Mouse (Mus musculus): ENCODE measurements around the gene Gm2381.
"Not testable (repeated sequence)": the region's sequence is repeated elsewhere in the genome, so short reads cannot be mapped to it uniquely, and the experiment has no call there.

Gm2381 gene

DNA sequence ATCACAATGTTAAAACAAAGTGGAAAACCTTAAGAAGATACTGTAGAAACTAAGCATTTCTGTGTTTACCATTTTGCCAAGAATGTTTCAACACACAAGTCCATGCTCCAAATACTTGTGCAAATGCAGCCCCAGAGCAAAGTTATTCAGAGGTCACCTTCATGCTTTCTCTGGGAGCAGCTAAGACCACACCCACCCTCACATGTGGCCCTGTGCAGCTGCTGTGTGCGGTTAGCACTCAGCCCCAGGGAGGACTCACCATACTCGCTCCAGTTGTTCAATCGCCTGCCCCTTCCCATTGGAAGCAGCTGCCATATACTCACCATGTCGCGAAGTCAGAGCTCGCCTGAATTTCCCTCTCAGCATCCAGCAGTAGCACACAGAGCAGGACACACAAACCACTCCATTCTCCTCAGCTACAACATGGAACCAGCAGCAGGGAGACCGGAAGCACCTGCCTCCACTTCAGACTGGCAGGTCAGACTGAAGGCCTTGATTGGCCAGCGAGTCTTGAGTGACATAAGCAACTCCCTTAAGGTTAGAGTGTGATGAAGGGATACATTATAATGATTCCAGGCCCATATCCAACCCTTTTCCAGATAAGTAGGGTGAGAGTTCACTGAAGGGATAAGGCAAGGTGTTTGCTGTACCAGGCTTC lies at the start of gene Gm2381:
Gene Gm2381 (minus strand): TSS at position 434 of the 658 bp plus-strand sequence.
- in situ Hi-C loops (cut with MboI, MseI), result not testable (repeated sequence)

DNA sequence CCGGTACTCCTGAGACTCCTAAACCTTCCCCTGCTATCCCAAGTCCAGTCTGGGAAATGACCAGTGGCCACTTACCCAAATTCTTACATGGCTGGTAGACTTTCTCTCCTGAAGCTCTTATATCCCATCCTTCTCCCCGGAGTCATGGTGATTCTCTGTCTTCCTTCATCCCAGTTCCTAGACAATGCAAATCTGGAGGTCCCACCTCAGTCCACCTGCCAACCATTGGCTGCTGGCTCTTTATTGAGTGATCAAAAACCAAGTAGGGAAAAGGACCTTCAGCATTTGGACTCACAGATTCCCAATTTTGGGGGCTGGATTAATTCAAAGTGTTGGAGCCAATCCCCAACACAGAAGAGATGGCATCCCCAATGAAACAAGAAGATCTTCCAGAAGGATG lies 31.0 kb upstream of the Gm2381 start:
- in situ Hi-C loops (cut with MboI, MseI), result not testable (repeated sequence)

DNA sequence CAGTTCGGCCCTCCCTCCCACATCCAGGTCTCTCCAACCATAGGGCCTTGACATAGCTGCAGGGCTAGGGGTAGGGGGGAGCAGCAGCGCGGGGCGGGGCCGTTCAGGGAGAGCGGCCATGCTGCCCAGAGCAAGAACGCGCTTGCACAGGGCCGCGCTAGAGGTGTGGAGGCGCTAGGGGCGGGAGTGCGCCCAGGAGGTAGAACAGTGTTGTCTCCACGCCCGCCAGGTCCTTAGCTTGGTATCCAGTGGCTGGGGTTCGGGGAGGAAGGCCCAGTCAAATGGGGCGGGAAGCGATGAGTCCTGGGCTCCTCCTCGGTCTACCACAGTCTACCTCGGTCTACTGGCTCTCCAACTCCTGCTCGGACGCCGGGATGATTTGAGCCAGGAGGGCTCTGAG lies 11.1 kb upstream of the Gm2381 start:
- in situ Hi-C loops (cut with MboI, MseI), result loop anchor here (5.0 kb wide), 1 partner anchor 131 kb away; no protein-coding TSS in a partner anchor

DNA sequence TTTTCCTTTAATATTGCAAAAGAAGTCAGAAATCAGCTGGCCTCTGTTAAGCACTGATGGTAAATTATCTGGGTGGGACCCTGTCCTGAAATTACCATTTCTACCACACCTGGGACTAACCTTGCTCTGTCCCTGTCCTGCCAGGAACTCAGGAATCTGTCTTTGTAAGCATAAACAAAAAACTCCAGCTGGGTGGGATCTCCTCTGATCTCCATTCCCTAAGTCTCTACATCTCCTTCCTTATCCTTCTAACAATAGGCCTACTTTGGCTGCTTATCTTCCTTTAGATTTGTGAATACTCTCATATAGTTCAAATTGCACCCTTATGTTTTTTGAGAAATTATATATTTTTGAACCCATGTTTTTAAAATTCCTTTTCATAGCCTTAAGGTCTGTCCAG lies 28.7 kb downstream of the Gm2381 start:
- in situ Hi-C loops (cut with MboI, MseI), result not testable (repeated sequence)

DNA sequence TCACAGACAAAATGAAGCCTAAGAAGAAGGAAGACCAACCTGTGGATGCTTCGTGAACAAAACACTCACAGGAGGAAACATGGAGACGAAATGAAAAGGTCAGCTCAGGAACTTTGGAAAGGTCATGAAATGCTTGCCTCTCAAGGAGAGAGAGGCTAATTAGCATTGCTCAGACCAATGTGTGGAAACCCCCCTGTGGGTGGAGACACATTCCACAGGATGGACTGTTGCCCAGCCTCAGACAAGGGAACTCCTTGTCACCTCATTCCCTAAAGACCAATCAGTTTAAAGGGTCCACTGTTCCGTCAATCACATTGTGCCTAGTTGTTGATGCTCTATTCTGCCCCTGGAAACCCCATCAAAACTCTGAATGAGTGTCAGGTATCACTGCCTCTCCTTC lies 34.8 kb downstream of the Gm2381 start:
- in situ Hi-C loops (cut with MboI, MseI), result no loop called here

DNA sequence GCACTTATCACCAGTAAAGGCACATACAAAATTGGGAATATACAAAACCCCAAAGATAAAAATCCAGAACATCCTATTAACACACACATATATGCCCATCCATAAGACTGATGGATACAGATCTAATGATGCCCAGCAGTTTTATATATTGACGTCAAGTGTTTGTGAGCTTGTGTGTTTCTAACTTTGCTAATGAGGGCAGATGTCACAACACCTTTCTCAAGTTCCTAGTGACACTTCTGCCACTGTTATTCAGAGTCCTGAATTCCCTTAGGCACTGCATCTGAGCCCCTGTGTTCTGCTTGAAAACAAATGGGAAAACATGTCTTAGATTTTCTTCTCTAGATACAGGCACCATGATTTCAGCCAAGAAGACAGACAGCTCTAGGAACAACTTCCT lies 73.6 kb downstream of the Gm2381 start, which contains the start of gene Vmn2r62:
Gene Vmn2r62 (minus strand): TSS at position 101 of the 400 bp plus-strand sequence.
- in situ Hi-C loops (cut with MboI, MseI), result not testable (repeated sequence)

All from T-helper 2 cell (primary cell).